Mouse (Mus musculus) liver, embryonic 11.5 days (tissue): ENCODE data around the gene Rpl13a. TPM values are rescaled to one million over a fixed set of nuclear protein-coding genes. Genes with fewer than 3 reads are reported as not detected.

Experiments
- ATAC-seq: fragments of 200-750 bp; cut with Nextera tagmentation; replicated peaks from 2 replicates; pipeline ENCODE4 v1.8.0; 2017; ENCODE audit warnings: moderate number of reproducible peaks, mild to moderate bottlenecking, moderate TSS enrichment, moderate library complexity; ENCODE audit not compliant: low FRiP score
- DNase-seq: peaks from one replicate; pipeline ENCODE4 v3.0.0-alpha.2; 2017; ENCODE audit warnings: low spot score
- H3K27ac ChIP-seq: fragments of 300-500 bp; sonication (generic); 2 replicates; pipeline ENCODE4 v1.5.1; 2014; ENCODE audit warnings: mild to moderate bottlenecking, low read depth, low read length, control low read depth
- H3K27me3 ChIP-seq: fragments of 300-500 bp; sonication (generic); replicated peaks from 2 replicates; pipeline ENCODE4 v1.6.1; 2014; ENCODE audit warnings: low read length, mixed read lengths; ENCODE audit not compliant: control insufficient read depth, insufficient read depth
- H3K36me3 ChIP-seq: fragments of 300-500 bp; sonication (generic); 2 replicates; pipeline ENCODE4 v1.6.1; 2014; ENCODE audit warnings: mild to moderate bottlenecking, low read length, moderate library complexity, mixed read lengths; ENCODE audit not compliant: control insufficient read depth, insufficient read depth
- H3K4me1 ChIP-seq: fragments of 300-500 bp; sonication (generic); replicated peaks from 2 replicates; pipeline ENCODE4 v1.6.1; 2014; ENCODE audit warnings: low read length, mixed read lengths; ENCODE audit not compliant: control insufficient read depth, insufficient read depth
- H3K4me2 ChIP-seq: fragments of 300-500 bp; sonication (generic); 2 replicates; pipeline ENCODE4 v1.6.1; 2014; ENCODE audit warnings: mild to moderate bottlenecking, control low read depth, moderate library complexity
- H3K4me3 ChIP-seq: fragments of 300-500 bp; sonication (generic); 2 replicates; pipeline ENCODE4 v1.5.1; 2014; ENCODE audit warnings: low read depth, low read length, control low read depth
- H3K9ac ChIP-seq: fragments of 300-500 bp; sonication (generic); 2 replicates; pipeline ENCODE4 v1.6.1; 2014; ENCODE audit warnings: low read depth, low read length, control low read depth
- H3K9me3 ChIP-seq: fragments of 300-500 bp; sonication (generic); 2 replicates; pipeline ENCODE4 v1.6.1; 2016; ENCODE audit warnings: low read length, inconsistent platforms, mixed read lengths; ENCODE audit not compliant: control insufficient read depth
- WGBS: fragments of 180-500 bp; shearing (Covaris S2); extraction: QIAGEN DNeasy Blood & Tissue Kit; methylation state at CpG from one replicate; pipeline ENCODE4 v1.1.7; 2014; 5-methylcytosine and 5-hydroxymethylcytosine counted together
- polyA plus RNA-seq: library from polyadenylated mRNA; unstranded; fragments of >200 nt; fragmentation: Nextera tagmentation; extraction: Ambion mirVana; gene quantifications from 2 replicates; pipeline ENCODE4 v1.2.1, GENCODE M21; 2014

Gene Rpl13a
- polyA plus RNA-seq, 1 experiment from 2014 or later: 1,879 TPM

- Histone ChIP-seq H3K4me3 (peak within 1 kb of the TSS; percentile 69), H3K9ac (peak within 1 kb of the TSS; percentile 74), H3K9me3 (no peaks in the 10 kb centered on the region), H3K27me3 (no peaks in the 10 kb centered on the region), H3K27ac (peak within 1 kb of the TSS; percentile 89), H3K36me3 (no peaks in the 10 kb centered on the region), H3K4me1 (peaks cover 36% of the 10 kb centered on the region), H3K4me2 (peak within 1 kb of the TSS; percentile 86)
- DNase-seq (peak; percentile 88), ATAC-seq (peak; percentile 72)
- 1% methylated on average over 29 of the region's 29 CpGs for WGBS
Observed at GRCm38 (mm10) chr7:45135993-45136567, 7.5 kb upstream of the Rpl13a start, which contains the start of the genes Gm45713 and Flt3l. TSS of gene Gm45713 (minus strand) at chr7:45136231. TSS of gene Flt3l (minus strand) at chr7:45136432.

- peaks cover 36% of the 10 kb centered on the region for H3K4me1 ChIP-seq
- no peaks in the 10 kb centered on the region for H3K27me3 ChIP-seq
- H3K9ac ChIP-seq: peak overlapping the region; percentile 74
- H3K36me3 ChIP-seq: no peaks in the 10 kb centered on the region
- DNase-seq: no peak
- H3K27ac ChIP-seq: peak overlapping the region; percentile 89
- peak overlapping the region; percentile 86 for H3K4me2 ChIP-seq
- ATAC-seq: no peak; the same call in 1 of the 2 replicates
- WGBS: 36% methylated on average over 3 of the region's 3 CpGs
- no peaks in the 10 kb centered on the region for H3K9me3 ChIP-seq
- peak overlapping the region; percentile 69 for H3K4me3 ChIP-seq
Observed at GRCm38 (mm10) chr7:45135370-45135769, 6.8 kb upstream of the Rpl13a start.

- H3K4me2 ChIP-seq: peak overlapping the region; percentile 86
- no peaks in the 10 kb centered on the region for H3K36me3 ChIP-seq
- H3K4me3 ChIP-seq: peak overlapping the region; percentile 69
- peaks cover 44% of the 10 kb centered on the region for H3K4me1 ChIP-seq
- no peaks in the 10 kb centered on the region for H3K27me3 ChIP-seq
- 5% methylated on average over 12 of the region's 12 CpGs for WGBS
- peak overlapping the region; percentile 74 for H3K9ac ChIP-seq
- ATAC-seq: peak; percentile 53
- no peak for DNase-seq
- H3K9me3 ChIP-seq: no peaks in the 10 kb centered on the region
- peak overlapping the region; percentile 89 for H3K27ac ChIP-seq
Observed at GRCm38 (mm10) chr7:45134544-45135026, 6.0 kb upstream of the Rpl13a start.

- WGBS: 77% methylated on average over 8 of the region's 8 CpGs
- no peak overlapping the region for H3K4me3 ChIP-seq
- H3K4me1 ChIP-seq: peaks cover 41% of the 10 kb centered on the region
- H3K27ac ChIP-seq: no peak overlapping the region
- no peaks in the 10 kb centered on the region for H3K27me3 ChIP-seq
- no peaks in the 10 kb centered on the region for H3K9me3 ChIP-seq
- no peaks in the 10 kb centered on the region for H3K36me3 ChIP-seq
- no peak overlapping the region for H3K4me2 ChIP-seq
- DNase-seq (no peak), ATAC-seq (no peak)
- H3K9ac ChIP-seq: peak overlapping the region; percentile 15; the same call in 1 of the 2 replicates
Observed at GRCm38 (mm10) chr7:45133446-45134159, 5.0 kb upstream of the Rpl13a start.

GRCm38 (mm10) chr7:45131850-45132249, 3.3 kb upstream of the Rpl13a start:
- no peak for ATAC-seq
- Histone ChIP-seq H3K4me3 (no peak overlapping the region), H3K36me3 (peaks cover 8% of the 10 kb centered on the region), H3K4me1 (peaks cover 35% of the 10 kb centered on the region), H3K9ac (peak overlapping the region; percentile 22; the same call in 1 of the 2 replicates), H3K9me3 (no peaks in the 10 kb centered on the region), H3K4me2 (no peak overlapping the region; the same call in 1 of the 2 replicates), H3K27ac (no peak overlapping the region), H3K27me3 (no peaks in the 10 kb centered on the region)
- WGBS: 74% methylated on average over 11 of the region's 11 CpGs
- no peak for DNase-seq

GRCm38 (mm10) chr7:45129776-45130512, 1.4 kb upstream of the Rpl13a start:
- no peaks in the 10 kb centered on the region for H3K9me3 ChIP-seq
- no peaks in the 10 kb centered on the region for H3K27me3 ChIP-seq
- peaks cover 38% of the 10 kb centered on the region for H3K4me1 ChIP-seq
- peaks cover 25% of the 10 kb centered on the region for H3K36me3 ChIP-seq
- H3K4me2 ChIP-seq: peak overlapping the region; percentile 67
- H3K4me3 ChIP-seq: peak overlapping the region; percentile 99
- DNase-seq (no peak), ATAC-seq (no peak)
- peak overlapping the region; percentile 85 for H3K9ac ChIP-seq
- 38% methylated on average over 15 of the region's 15 CpGs for WGBS
- peak overlapping the region; percentile 100 for H3K27ac ChIP-seq

GRCm38 (mm10) chr7:45129318-45129717, 757 bp upstream of the Rpl13a start:
- DNase-seq (no peak), ATAC-seq (no peak)
- no peaks in the 10 kb centered on the region for H3K27me3 ChIP-seq
- peak overlapping the region; percentile 67 for H3K4me2 ChIP-seq
- under 1% methylated on average over 17 of the region's 17 CpGs for WGBS
- peaks cover 36% of the 10 kb centered on the region for H3K4me1 ChIP-seq
- peak overlapping the region; percentile 100 for H3K27ac ChIP-seq
- no peaks in the 10 kb centered on the region for H3K9me3 ChIP-seq
- peak overlapping the region; percentile 85 for H3K9ac ChIP-seq
- H3K36me3 ChIP-seq: peaks cover 25% of the 10 kb centered on the region
- H3K4me3 ChIP-seq: peak overlapping the region; percentile 99

- peak overlapping the region; percentile 100 for H3K27ac ChIP-seq
- no peak for ATAC-seq
Observed at GRCm38 (mm10) chr7:45127700-45128224, 799 bp downstream of the Rpl13a start.

More at GRCm38 (mm10) chr7:45127700-45128224, 799 bp downstream of the Rpl13a start:
- 0% methylated on average over 6 of the region's 6 CpGs for WGBS
- Histone ChIP-seq H3K4me2 (peak overlapping the region; percentile 97), H3K36me3 (peaks cover 30% of the 10 kb centered on the region), H3K4me1 (peaks cover 37% of the 10 kb centered on the region), H3K4me3 (peak overlapping the region; percentile 99), H3K27me3 (no peaks in the 10 kb centered on the region), H3K9ac (peak overlapping the region; percentile 100), H3K9me3 (no peaks in the 10 kb centered on the region)
- DNase-seq: no peak
